Mouse (Mus musculus) cerebellum, adult 11-12 months (tissue): ENCODE measurements around the gene Dip2c.

Experiments used
- DNase-seq: peaks from one replicate; pipeline ENCODE4 v3.0.0; 2022

Dip2c gene

GRCm38 (mm10) chr13:9333187-9333586, 56.9 kb downstream of the Dip2c start:
- DNase-seq = no peak

GRCm38 (mm10) chr13:9340293-9340692, 64.0 kb downstream of the Dip2c start:
- DNase-seq = no peak

- no peak for DNase-seq
Observed at GRCm38 (mm10) chr13:9342696-9343095, 66.4 kb downstream of the Dip2c start.

GRCm38 (mm10) chr13:9347448-9347847, 71.1 kb downstream of the Dip2c start:
- no peak for DNase-seq

- DNase-seq = peak; percentile 9
Observed at GRCm38 (mm10) chr13:9350670-9351069, 74.3 kb downstream of the Dip2c start.

- DNase-seq = no peak
Observed at GRCm38 (mm10) chr13:9353890-9354289, 77.6 kb downstream of the Dip2c start.

- no peak for DNase-seq
Observed at GRCm38 (mm10) chr13:9355331-9355730, 79.0 kb downstream of the Dip2c start.

GRCm38 (mm10) chr13:9361457-9361856, 85.1 kb downstream of the Dip2c start:
- no peak for DNase-seq

GRCm38 (mm10) chr13:9371387-9371786, 95.1 kb downstream of the Dip2c start:
- DNase-seq = no peak

GRCm38 (mm10) chr13:9377130-9377529, 100.8 kb downstream of the Dip2c start:
- DNase-seq = no peak

- DNase-seq = no peak
Observed at GRCm38 (mm10) chr13:9380740-9381410, 104.5 kb downstream of the Dip2c start.

- DNase-seq = no peak
Observed at GRCm38 (mm10) chr13:9388017-9388416, 111.7 kb downstream of the Dip2c start.

GRCm38 (mm10) chr13:9389334-9389733, 113.0 kb downstream of the Dip2c start:
- no peak for DNase-seq

GRCm38 (mm10) chr13:9390204-9390804, 114.0 kb downstream of the Dip2c start:
- DNase-seq = no peak

GRCm38 (mm10) chr13:9393470-9393869, 117.1 kb downstream of the Dip2c start:
- DNase-seq = no peak

GRCm38 (mm10) chr13:9395286-9395685, 119.0 kb downstream of the Dip2c start:
- DNase-seq = no peak

GRCm38 (mm10) chr13:9398846-9399245, 122.5 kb downstream of the Dip2c start:
- DNase-seq = peak; percentile 10

GRCm38 (mm10) chr13:9405399-9405798, 129.1 kb downstream of the Dip2c start:
- no peak for DNase-seq

- no peak for DNase-seq
Observed at GRCm38 (mm10) chr13:9408983-9409382, 132.7 kb downstream of the Dip2c start.

- DNase-seq = no peak
Observed at GRCm38 (mm10) chr13:9418441-9418840, 142.1 kb downstream of the Dip2c start.

- DNase-seq = no peak
Observed at GRCm38 (mm10) chr13:9419213-9419612, 142.9 kb downstream of the Dip2c start.

GRCm38 (mm10) chr13:9421949-9422348, 145.6 kb downstream of the Dip2c start:
- no peak for DNase-seq

GRCm38 (mm10) chr13:9422876-9423275, 146.5 kb downstream of the Dip2c start:
- DNase-seq = peak; percentile 40

- DNase-seq = no peak
Observed at GRCm38 (mm10) chr13:9424434-9424833, 148.1 kb downstream of the Dip2c start.

- DNase-seq = no peak
Observed at GRCm38 (mm10) chr13:9426267-9426666, 149.9 kb downstream of the Dip2c start.
